Mouse (Mus musculus) layer of hippocampus, postnatal 36 days (tissue): Measurements from ENCODE around the gene Trappc1. TPM values are rescaled to one million over a fixed set of nuclear protein-coding genes. Genes with fewer than 3 reads are reported as not detected.
A peak's percentile ranks its signal among the peaks of the same experiment; 100 is the strongest.
"Not testable (repeated sequence)": the region's sequence is repeated elsewhere in the genome, so short reads cannot be mapped to it uniquely, and the experiment has no call there.

ENCODE experiments used
- DNase-seq, 2 experiments: peaks; one replicate each; pipeline ENCODE4 v3.0.0; 2022
- total RNA-seq, 2 experiments: library from RNA; stranded (reverse); gene quantifications; 2 replicates each; pipeline ENCODE4 v1.2.3; 2021

The Trappc1 gene
- 10 to 100 TPM; 66.5 to 66.6 TPM for total RNA-seq

DNA sequence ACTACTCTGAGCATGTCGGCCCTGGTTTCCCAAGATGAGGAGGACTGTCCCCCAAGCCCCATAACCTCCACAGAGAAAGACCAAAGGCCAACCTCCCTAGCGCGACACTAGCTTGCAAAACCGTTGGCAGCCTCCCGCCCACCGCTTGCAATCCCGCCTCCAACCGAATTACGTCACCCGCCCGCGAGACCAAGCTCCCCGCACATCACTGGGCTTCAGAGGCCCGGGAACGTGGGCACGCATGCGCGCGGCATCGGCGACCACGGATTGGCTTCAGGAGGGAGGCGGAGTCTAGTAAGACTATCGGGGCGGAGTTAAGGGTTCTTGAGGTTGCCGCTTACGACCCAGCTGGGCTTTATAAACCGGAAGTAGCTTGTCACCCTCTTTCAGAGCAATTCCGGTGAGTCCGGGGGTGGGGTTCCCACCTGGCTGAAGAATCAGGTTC is at the start of gene Trappc1, which contains the start of gene Cntrob:
Gene Trappc1 (plus strand): TSS at position 314 of the 445 bp plus-strand sequence.
Gene Cntrob (minus strand): TSS at position 109 of the 445 bp plus-strand sequence.
- peak; percentile 98 for DNase-seq

DNA sequence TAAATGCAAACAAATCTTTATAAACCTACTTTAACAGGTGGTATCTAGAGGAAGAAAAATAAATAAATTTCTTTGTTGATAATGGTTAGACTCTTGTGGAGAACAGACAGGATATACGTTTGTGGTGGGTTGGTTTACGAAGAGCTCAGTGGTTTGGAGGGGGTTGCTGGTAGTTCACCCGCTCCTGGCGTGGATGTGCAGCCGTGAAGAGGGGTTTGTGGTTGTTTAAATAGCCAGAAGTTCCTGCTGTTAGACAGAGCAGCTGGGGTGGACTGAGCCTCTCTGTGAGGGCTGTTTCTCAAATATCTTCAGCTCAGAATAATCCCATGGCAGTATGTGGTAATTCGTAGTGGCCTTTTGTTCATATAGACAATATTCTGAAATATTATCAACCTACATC is 48.1 kb upstream of the Trappc1 start:
- DNase-seq = no peak

DNA sequence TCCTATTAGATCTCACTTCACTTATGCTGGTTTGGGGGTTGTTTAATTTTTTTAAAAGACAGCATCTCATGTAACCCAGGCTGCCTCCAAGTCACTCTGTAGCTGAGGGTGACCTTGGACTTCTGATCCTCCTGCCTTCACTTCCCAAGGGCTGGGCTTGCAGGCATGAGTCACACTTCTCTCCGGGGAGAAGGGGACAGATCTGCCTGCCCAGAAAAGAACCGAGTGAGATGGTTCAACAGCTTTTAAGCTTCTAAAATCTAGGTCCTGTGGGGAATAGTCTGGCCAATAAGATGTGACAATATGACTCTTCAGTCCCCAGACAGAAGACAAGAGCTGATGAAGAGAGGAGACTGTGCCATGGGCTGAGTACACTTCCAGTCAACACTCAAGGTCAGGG is 47.7 kb upstream of the Trappc1 start:
- DNase-seq = no peak

DNA sequence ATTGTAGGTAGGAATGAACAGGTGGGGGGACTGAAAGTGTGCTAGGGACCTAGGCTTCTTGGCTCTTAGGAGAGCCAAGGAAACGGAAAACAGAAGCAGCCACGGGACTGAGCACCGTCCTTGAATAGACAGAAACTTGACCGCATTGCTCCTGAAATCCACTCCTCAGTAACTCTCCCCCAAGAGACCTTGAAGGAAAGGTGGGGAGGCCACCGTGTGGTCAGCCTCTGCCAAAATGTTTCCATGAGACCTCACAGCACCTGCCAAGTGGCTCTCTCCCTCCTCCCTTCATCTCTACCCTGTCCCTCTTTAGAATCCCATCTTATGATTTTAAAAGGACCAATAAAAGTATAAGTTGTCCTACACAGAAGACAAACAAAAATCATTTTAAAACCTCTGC is 46.5 kb upstream of the Trappc1 start:
- no peak for DNase-seq

DNA sequence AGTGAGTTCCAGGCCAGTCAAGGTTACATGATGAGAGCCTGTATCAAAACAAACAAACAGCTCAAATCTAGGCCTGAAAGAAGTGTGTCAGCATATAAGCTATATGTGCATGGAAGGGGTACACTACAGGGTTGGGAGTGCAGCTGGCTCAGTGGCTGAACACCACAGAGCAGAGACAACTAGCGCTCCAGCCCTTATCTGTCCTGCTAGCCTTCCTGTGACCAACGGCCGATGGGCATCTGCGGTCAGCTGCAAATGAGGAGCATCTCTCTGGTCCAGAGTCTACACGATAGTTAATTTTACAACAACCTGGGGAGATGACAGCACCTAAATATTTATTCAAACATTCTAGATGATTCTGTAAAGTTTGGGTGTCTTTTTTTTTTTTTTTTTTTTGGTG is 32.7 kb upstream of the Trappc1 start:
- no peak for DNase-seq

DNA sequence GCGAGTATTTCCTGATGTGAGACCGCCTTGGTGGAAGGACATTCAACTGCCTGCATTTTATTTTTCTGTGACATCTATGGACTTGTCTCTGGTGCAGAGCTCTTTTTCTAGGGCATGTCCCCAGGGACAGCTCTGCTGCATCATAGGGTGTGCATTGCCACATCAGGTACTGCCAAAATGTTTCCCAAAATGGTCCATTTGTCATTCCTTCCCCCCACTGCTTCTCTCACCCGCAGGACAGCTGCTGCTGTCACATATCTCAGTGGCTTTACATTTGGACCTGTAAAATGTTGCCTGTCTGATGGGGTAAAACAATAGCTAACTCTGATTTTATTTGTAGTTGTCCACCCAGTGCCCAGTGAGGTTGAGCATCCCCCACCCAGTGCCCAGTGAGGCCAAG is 28.5 kb upstream of the Trappc1 start:
- no peak for DNase-seq

DNA sequence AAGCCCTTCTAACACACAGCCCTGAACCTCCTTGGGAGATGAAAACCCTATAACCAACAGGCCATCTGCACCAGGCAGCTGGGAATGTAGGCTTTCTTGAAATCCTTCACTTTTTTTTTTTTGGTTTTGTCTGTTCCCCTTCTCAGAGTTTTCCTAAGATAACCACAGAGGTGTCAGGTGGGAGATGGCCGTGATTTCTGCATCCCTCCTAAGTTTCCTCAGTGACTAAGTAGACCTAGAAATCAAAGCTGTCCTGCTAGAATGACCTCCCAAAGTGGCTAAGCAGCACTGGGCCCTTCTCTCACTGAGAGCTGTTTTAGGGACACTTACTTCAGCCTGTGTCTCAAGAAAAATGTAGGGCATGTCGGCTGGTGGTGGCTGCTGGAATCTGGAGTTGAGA is 26.0 kb upstream of the Trappc1 start:
- DNase-seq = no peak

DNA sequence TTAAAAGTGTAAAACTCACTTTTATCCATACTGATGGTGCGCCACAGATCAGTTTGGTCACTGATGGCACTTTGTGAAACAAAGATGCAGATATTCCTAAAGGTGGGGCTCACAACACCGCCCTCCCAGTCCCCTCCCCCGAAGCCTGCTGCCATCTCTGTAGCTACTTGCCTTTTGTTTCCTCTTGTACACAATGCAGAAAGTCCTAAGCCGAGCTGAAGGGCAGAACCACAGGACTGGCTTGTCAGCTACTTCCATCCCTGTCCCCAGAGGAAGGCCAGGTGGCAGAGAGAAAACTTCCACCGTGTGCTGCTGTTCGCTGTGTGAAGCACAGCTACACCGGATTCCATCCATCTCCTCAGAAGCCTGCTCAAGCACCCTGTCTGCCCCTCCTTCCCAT is 25.5 kb upstream of the Trappc1 start:
- DNase-seq = no peak

DNA sequence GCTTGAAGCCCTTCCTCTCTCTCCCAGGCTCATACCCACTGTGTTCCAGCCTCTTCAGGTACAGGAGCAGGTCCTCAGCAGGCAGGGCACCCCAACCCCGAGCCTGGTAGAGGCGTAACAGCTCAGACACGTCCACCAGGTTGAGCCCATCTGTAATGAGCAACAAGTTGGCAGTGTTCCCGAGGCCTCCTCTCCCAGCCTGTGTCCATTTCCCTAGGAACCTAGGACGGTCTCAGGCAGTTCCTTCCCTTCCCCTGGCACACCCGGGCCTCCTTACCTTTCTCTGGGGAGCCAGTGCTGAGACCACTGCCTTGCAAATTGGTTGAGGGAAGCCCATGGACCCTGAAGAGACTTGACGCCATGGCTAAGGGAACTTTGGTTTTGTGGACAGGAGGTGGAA is 21.0 kb upstream of the Trappc1 start:
- no peak for DNase-seq

DNA sequence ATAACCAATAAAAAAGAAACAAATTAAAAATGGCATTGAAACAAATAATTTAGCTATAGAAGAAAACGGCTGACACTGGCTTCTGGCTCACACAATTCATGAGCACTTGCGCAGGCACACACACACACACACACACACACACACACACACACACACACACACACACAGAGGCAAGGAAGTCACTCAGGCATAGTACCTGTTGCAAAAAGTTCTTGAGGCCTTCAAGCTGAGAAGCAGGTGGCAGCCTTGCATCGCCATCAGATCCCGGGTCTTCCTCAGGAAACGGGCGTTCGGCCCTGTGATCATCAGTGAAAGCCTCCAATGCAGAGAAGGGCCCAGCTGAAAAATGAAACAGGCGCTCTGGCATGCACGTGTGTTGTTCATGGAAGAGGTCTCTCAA is 18.5 kb upstream of the Trappc1 start:
- DNase-seq = no peak

DNA sequence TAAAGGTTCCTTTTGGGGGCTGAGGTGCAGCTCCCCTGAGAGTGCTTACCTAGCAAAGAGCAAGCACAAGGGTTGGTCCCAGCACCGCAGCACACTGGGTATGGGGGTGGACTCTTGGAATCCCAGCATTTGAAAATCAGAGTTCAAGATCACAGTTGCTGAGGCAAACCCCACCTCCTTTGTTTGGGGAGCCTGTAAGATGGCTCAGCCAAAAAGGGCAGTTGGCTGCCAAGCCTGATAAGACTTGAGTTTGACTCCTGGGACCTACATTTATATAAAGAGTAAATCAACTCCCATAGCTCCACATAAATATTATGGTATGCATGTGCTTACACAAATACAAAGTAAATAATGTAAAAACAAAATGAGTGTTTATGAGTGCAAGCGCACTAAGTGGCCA is 17.7 kb upstream of the Trappc1 start:
- DNase-seq = no peak

DNA sequence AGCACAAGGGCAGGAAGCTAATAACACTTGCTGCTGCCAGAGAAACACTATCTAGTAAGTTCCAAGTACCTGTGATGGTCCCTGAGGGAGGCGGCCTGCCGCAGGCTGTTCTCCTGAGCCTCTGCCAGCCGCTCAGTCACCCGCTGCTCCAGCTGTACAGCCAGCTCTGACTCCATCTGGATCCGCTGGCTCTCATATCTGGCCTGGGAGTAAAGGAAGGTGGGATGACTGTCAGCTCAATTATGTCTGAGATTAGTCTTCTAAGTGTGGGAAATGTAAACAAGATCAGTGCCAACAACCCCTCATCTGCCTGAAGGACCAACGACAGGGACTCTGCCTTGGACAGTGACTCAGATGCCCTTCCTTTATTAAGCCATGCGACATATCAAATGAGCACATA is 12.5 kb upstream of the Trappc1 start:
- no peak for DNase-seq

DNA sequence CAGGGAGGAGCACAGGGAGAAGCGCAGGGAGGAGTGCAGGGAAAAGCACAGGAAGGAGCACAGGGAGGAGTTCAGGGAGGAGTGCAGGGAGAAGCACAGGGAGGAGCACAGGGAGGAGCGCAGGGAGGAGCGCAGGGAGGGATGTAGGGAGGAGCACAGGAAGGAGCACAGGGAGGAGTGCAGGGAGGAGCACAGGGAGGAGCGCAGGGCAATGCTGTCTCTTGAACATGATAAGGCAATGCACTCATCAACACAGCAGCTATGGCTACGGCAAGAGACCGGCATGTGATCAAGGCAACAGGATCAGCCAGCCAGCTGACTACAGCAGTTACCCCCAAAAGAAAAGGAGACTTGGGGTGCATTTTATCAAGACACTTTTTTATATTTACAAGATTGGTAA is 7.4 kb upstream of the Trappc1 start:
- DNase-seq = no peak

DNA sequence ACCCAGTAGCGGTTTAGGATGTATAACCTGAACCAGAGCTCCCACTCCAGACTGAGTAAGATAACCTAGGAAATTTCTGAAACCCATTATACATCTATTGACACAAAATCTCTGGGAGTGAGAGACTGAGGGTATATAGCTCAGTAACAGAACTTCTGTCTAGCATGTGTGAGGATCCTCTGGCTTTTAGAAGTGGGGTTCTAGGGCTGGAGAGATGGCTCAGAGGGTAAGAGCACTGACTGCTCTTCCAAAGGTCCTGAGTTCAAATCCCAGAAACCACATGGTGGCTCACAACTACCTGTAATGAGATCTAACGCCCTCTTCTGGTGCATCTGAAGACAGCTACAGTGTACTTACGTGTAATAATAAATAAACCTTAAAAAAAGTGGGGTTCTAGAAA is 5.8 kb upstream of the Trappc1 start:
- not testable (repeated sequence) for DNase-seq

DNA sequence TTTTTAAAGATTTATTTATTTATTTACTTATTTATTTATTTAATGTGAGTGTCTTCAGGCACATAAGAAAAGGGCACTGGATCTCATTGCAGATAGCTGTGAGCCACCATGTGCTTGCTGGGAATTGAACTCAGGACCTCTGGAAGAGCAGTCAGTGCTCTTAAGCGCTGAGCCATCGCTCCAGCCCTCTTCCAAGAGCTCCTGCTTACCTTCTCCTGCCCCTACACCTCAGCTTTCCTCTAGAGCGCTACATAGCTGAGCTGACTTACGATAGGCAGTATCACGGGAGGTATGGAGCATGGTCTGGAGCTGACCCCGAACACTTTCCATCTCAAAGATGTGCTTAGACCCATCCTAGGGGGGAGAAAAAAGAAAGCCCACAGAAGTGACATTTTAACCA is 2.2 kb upstream of the Trappc1 start:
- DNase-seq = no peak

DNA sequence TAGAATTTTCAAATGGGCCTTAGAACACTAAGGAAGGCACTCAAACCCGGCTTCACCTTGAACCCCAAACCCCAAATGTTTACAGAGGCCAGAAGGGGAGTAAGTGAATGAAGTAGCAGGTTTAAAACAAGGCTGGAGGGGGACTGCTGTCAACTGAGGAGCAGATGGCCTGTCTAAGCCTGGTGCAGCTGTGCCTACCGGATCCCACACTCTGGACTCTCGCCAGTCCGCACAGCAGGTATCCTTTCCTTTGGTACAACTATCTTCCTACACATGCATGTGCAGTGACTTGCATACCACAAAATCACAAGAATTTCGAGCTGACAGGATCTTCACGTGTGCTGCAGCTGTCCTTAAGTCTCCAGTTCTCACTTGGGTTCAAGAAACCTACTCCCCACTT is 1.8 kb upstream of the Trappc1 start:
- no peak for DNase-seq

DNA sequence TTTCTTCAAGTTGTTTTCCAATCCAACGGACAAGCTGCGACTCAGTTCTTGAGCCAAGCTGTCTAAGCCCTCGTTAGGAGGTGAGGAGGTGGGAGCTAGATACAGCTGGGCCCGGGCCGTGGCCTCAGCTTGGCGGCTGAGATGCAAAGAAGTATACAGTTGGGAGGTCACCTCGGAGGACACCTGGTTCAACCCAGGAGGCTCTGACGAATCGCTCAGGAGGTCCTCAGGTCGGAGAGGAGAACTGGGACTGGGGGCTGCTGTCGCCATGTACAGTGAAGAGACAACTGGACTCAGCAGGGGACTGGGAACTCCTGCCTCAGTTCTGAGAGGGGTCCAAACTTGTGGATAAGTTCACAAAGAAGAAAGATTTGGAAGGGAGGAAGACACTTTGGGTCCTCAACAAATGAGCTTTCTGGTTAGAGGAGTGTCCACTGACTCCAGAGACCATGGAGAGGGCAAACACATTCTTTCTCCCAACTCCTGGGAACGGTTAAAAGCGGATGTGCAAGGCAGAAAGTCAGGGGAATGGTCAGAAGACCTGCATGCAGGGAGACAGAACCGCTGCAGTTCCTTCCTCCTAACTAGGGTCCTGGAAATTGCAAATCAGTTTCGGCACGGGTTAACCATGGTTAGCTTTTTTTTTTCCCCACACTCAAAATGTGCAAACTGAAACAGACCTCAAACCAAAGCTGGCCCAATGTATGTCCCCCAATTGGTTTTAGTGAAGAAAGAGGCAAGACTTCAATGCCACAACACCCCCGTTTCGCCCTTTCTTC is 898 bp upstream of the Trappc1 start:
- no peak for DNase-seq

DNA sequence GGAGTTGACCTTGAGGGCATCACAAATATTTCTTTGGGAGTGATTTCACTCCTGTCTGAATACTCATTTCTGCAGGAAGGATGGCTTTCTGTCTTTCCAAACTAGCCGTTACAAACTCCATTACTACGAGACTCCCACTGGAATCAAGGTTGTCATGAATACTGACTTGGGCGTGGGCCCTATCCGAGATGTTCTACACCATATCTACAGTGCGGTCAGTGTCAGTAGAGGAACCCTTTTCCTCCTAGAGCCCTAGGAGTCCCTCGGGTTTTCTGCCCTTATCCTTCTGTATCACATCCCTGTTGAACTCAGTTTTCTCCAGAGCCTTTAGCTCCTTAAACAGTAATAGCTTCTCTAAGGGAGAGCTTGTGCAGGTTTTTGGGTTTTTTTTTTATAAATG is 969 bp downstream of the Trappc1 start:
- no peak for DNase-seq

DNA sequence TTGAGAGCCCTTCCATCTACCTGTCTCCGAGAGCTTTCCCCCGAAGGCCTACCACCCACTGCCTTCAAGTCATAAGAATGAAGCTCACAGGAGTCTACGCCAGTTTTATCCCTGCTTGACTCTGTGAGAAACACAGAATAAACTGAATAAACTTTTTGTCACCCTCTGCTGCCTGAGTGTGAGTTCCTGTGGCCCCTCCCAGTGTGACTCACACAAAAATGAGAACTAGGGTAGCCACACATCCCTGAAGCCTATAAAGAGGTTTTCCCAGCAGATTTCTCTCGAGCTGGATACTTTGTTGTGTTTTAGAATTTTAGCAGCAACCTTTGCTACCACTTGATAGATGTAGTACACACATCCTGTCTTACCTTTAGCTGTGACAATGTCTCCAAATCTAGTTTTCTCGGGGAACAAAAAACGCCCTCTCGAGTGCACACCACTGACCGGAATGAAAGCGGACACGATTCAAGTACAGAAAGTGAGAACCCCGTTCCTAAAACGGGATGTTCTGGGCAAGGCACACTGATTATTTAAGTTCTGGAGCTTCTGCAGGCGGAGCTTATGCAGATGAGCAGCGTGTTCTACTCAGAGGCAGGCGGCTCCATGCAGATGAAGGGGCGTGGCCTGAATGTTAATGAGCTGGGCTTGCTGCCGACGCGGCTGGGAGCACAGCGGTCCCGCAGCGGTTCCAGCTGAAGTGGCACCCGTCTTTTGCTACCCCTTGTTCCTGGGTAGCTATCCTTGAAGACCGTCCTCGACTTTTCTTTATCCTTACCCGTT is 2.0 kb downstream of the Trappc1 start, which contains the start of gene Kcnab3:
Gene Kcnab3 (plus strand): TSS at position 631 of the 780 bp plus-strand sequence.
- DNase-seq = peak; percentile 73 to 77

DNA sequence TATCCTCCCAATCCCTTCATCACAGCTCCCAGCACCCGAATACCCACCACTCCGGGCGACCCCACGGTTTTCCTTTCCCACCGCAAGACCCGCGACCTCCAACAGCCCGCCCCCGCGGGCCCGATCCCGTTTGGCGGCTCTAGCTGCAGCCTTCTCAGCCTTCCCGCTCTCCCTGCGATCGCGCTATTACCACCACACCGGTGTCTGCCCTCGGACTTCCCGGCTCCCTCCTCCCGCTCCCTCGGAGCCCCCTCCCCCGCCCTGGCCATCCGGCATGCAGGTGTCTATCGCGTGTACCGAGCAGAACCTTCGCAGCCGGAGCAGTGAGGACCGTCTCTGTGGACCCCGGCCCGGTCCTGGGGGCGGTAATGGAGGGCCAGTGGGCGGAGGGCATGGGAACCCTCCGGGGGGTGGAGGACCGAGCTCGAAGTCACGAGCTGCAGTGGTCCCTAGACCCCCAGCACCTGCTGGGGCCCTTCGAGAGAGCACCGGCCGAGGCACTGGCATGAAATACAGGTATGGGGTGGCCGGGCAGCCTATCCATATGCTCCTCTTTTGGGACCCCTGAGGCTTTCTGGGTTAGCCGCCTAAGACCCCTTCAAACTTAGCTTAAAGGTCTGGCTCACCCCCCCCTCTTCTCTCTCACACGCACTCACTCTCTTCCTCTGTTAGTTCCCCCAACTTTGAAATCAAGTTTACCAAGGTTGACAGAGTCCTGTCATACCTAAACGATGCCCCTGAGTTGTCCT is 2.8 kb downstream of the Trappc1 start:
- peak in 1 of 2 experiments; percentile 30 for DNase-seq

DNA sequence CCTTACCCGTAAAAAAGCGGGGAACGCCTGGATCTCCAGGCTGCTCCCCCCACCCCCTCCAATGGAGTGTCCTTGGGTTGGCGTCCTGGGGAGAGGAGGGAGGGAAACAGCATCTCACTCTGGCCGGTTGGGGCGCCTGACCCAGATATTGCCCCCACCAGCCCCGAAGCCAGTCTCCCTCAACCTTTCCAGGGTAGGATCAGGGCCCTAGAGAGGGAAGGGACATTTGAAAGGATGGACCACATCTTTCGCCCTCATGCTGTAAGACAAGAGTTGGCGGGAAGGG is 3.3 kb downstream of the Trappc1 start:
- DNase-seq = no peak

DNA sequence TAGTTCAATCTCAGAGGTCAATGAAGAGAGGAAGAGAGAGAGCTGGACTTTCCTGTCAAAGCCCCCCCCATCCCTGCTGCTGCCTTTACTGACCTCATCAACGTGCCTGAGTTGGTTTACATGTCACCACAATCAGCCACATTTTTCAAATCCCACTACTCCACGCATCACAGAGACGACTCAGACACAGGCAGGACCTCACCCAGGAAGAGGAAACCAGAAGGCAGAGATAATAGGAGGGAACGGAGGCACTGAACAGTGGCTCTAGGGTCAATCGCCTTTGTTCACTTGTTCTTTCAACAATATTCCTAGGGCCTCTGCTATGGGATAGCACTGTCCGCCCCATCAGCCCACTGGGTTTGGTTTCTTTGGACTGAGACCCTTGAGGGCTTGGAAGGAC is 3.9 kb downstream of the Trappc1 start:
- DNase-seq = no peak

DNA sequence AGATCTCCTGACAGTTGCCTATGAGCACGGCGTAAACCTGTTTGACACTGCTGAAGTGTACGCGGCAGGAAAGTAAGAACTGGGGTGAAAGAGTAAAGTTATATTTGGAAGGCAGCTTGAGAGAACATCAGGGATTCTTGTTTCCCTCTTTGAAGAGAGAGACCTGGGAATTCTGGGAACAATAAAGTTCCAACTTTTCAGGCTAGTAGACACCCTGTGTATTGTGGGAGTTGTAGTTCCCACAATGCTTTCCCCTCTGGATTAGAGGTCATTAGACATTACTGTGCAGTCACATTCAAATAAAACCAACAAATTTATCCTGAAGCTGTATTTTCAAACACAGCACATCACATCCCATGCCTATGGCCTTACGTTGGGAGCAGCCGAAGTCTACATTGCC is 4.7 kb downstream of the Trappc1 start:
- no peak for DNase-seq
